Mouse (Mus musculus): Measurements from ENCODE around the gene Rapgef1.

DNA sequence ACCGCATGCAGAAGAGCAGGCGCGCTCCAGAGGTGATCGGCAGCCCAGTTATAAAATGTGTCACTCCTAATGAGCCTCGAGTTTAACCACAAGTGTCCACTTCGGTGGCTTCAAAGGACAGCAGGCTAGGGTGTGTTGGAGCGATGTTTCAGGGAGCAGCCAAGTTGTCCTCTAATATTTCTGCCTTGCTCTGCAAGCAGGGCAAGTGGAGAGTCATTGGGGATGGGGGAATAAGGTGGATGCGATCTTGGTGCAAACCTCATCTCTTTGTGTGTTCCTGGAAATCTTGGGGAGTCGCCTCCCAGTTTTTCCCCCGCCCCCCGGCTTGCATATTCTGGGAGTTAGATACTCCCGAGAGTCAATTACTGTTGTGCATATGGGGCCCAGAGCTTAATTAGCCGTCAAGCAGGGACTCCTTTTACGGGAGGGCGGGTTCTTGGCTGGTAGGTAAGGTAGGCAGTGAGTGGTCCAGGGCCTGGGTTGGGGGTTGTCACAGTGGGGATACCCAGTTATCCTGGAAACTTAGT lies 844 bp downstream of the Rapgef1 start:
- TF ChIP-seq CTCF (IDR thresholded peaks at IDR 0.05; ENCODE audit: extremely low read depth, insufficient read depth, low read length) (no peak), POLR2A (IDR thresholded peaks at IDR 0.05; ENCODE audit: extremely low read depth, insufficient read depth, low read length) (no peak)

Measured in cortical plate, adult 2 months (tissue).